Mouse (Mus musculus) E14TG2a.4 (cell line): ENCODE results near the gene Sh2d1b1.

ENCODE experiments used
- CTCF ChIP-seq: conservative IDR thresholded peaks from 2 replicates; pipeline ENCODE4 v1.5.1; 2014; ENCODE audit warnings: low read length
- NANOG ChIP-seq: IDR thresholded peaks from 2 replicates; pipeline ENCODE4 v1.6.1; 2014; ENCODE audit warnings: borderline replicate concordance, low read length, mixed read lengths

- TF ChIP-seq CTCF (no peak), NANOG (no peak)
Observed at GRCm38 (mm10) chr1:170305002-170305401, 27.9 kb downstream of the Sh2d1b1 start.
